Mouse (Mus musculus) ES-Bruce4 (cell line): ENCODE data around the gene Sco2. TPM values are rescaled to one million over a fixed set of nuclear protein-coding genes. Genes with fewer than 3 reads are reported as not detected.
A peak's percentile ranks its signal among the peaks of the same experiment; 100 is the strongest.

Experiments
- H3K27ac ChIP-seq: 2 replicates; pipeline ENCODE4 v1.5.1; 2012; ENCODE audit warnings: low read length, inconsistent platforms; ENCODE audit not compliant: insufficient read depth
- H3K27me3 ChIP-seq: 2 replicates; pipeline ENCODE4 v1.6.1; 2012; ENCODE audit warnings: mild to moderate bottlenecking, low read length, inconsistent platforms; ENCODE audit not compliant: control insufficient read depth, poor library complexity, insufficient read depth, severe bottlenecking
- H3K36me3 ChIP-seq: 2 replicates; pipeline ENCODE4 v1.6.1; 2012; ENCODE audit warnings: inconsistent platforms, mild to moderate bottlenecking, low read length, moderate library complexity; ENCODE audit not compliant: control insufficient read depth, poor library complexity, insufficient read depth, severe bottlenecking
- H3K4me1 ChIP-seq: one replicate; pipeline ENCODE4 v1.8.1; 2011; ENCODE audit warnings: low read length; ENCODE audit not compliant: control insufficient read depth, insufficient read depth
- H3K4me3 ChIP-seq: 2 replicates; pipeline ENCODE4 v1.5.1; 2011; ENCODE audit warnings: low read depth, mild to moderate bottlenecking, low read length
- H3K9ac ChIP-seq: 2 replicates; pipeline ENCODE4 v1.6.1; 2012; ENCODE audit warnings: low read depth, mild to moderate bottlenecking, inconsistent platforms; ENCODE audit not compliant: poor library complexity, severe bottlenecking
- H3K9me3 ChIP-seq: replicated peaks from 2 replicates; pipeline ENCODE4 v1.6.1; 2012; ENCODE audit warnings: mild to moderate bottlenecking, low read length, inconsistent platforms; ENCODE audit not compliant: control insufficient read depth, poor library complexity, insufficient read depth, severe bottlenecking
- CTCF ChIP-seq: IDR thresholded peaks from one replicate; pipeline ENCODE4 v1.8.1; 2011; ENCODE audit warnings: low read depth, low read length
- EP300 ChIP-seq: IDR thresholded peaks from 2 replicates; pipeline ENCODE4 v1.6.1; 2011; ENCODE audit warnings: low read depth, low read length; ENCODE audit not compliant: insufficient read depth
- POLR2A ChIP-seq: IDR thresholded peaks from one replicate; pipeline ENCODE4 v1.8.1; 2011; ENCODE audit warnings: low read length; ENCODE audit not compliant: insufficient read depth
- polyA plus RNA-seq: library from polyadenylated mRNA; stranded (reverse); fragments of >200 nt; gene quantifications from 2 replicates; pipeline ENCODE4 v1.2.4, GENCODE M21; 2011; ENCODE audit warnings: low read depth; ENCODE audit not compliant: missing spikeins, insufficient read depth, insufficient read length

The Sco2 gene
- polyA plus RNA-seq, result 11.0 and 12.0 TPM in 2 replicates

DNA sequence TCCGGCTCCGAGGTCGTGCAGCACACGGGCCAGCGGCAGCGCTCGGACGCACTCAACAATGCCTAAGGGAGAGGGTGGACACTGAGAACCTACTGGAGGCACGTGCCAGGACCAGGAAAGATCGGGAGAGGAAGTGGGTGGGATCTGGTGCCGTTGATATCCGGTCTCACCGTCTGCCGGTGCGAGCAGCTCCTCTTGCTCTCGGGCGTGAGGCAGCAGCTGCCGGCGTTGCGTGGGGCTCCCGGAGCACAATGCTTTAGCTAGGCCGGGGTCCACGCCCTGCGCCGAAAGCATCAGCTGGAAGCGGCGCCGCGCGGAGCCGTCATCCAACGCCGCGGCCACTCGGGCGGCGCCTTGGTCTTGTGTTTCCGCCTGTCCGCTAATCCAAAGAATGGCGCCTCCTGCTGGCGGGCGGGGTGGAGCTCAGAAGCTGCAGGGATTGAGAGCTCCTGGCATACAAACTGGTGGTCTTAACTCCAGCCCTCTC is at the start of gene Sco2:
Sco2 (minus strand) TSS at position 85 of the 487 bp plus-strand sequence.
- Histone ChIP-seq H3K27ac (peak within 1 kb of the TSS; percentile 34), H3K4me3 (peak within 1 kb of the TSS; percentile 81), H3K9ac (peak within 1 kb of the TSS; percentile 68), H3K9me3 (no peaks in the 10 kb centered on the region), H3K4me1 (peaks cover 3% of the 10 kb centered on the region), H3K36me3 (peaks cover 37% of the 10 kb centered on the region), H3K27me3 (no peaks in the 10 kb centered on the region)
- peak; percentile 64 for TF ChIP-seq CTCF
- no peak for TF ChIP-seq EP300
- TF ChIP-seq POLR2A, result peak; percentile 45

DNA sequence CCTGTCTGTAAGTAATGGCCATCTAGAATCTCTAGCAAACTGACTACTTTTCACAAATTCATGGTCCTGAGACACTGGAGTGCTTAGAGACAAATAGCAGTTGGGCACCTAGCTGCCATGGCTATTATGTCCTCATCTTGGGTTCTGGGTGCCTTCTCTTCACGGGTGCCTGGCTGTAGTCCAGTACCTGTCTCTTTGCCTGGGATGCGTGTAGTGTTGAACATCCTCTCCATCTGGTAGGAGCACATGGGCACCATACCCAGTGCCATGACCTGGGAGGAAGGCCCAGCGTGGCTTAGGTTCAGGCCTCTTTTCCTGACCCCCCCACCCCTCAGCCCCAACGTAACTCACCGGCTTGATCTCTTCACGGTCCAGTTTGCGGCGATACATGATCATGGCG is 48.3 kb upstream of the Sco2 start:
- H3K9ac ChIP-seq, result no peak overlapping the region
- TF ChIP-seq EP300 (no peak), CTCF (no peak), POLR2A (no peak)
- H3K4me1 ChIP-seq, result peaks cover 2% of the 10 kb centered on the region
- H3K4me3 ChIP-seq, result no peak overlapping the region
- H3K27me3 ChIP-seq, result no peaks in the 10 kb centered on the region
- H3K27ac ChIP-seq, result no peak overlapping the region
- no peaks in the 10 kb centered on the region for H3K9me3 ChIP-seq
- peaks cover 3% of the 10 kb centered on the region; the same call in 1 of the 2 replicates for H3K36me3 ChIP-seq

DNA sequence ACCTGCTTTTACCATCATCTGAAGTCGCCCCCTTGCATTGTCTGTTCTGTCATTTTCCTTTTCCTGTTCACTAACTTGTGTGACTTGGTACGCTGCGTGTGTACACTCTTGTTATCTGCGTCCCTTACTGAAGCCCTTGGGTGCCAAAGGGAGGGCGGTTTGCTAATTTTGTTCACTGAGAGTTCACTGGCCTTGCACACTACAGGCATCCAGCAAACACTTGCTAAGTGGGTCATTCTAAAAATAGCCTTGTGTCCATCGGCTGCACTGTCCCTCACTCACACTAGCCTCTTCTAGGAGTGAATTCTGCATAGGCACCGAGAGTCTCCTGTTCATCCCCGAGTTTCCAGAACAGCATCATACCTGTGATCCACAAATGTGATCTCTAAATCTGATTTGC is 41.6 kb upstream of the Sco2 start:
- no peak overlapping the region for H3K4me3 ChIP-seq
- no peaks in the 10 kb centered on the region for H3K27me3 ChIP-seq
- no peak overlapping the region for H3K27ac ChIP-seq
- H3K9me3 ChIP-seq, result no peaks in the 10 kb centered on the region
- no peaks in the 10 kb centered on the region for H3K36me3 ChIP-seq
- H3K4me1 ChIP-seq, result no peaks in the 10 kb centered on the region
- TF ChIP-seq POLR2A (no peak), EP300 (no peak), CTCF (no peak)
- H3K9ac ChIP-seq, result no peak overlapping the region

DNA sequence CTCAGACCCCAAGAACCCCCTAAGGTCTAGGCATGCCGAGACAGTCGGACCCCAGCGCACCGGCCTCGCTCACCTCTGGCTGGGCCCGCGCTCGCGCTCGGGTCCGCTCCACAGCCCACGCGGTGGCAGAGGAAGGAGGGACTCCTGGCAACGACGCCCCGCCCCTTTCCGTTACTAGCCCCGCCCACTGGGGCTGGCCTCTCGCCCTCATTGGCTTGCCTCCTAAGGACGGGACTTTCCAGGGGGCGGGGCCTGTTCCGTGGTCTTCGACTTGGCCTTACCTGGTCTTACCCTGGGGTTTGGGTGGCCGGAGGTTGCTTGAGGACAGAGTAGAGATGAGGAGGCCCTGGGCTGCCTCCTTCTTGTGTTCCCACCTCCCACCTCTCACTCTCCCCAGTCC is 36.5 kb upstream of the Sco2 start, which contains the start of gene Syce3:
Syce3 (minus strand) TSS at position 386 of the 400 bp plus-strand sequence.
- TF ChIP-seq EP300 (no peak), CTCF (no peak), POLR2A (no peak)
- Histone ChIP-seq H3K27me3 (no peaks in the 10 kb centered on the region), H3K4me3 (no peak within 1 kb of the TSS), H3K9ac (no peak within 1 kb of the TSS), H3K36me3 (no peaks in the 10 kb centered on the region), H3K9me3 (no peaks in the 10 kb centered on the region), H3K27ac (no peak within 1 kb of the TSS), H3K4me1 (no peaks in the 10 kb centered on the region)

DNA sequence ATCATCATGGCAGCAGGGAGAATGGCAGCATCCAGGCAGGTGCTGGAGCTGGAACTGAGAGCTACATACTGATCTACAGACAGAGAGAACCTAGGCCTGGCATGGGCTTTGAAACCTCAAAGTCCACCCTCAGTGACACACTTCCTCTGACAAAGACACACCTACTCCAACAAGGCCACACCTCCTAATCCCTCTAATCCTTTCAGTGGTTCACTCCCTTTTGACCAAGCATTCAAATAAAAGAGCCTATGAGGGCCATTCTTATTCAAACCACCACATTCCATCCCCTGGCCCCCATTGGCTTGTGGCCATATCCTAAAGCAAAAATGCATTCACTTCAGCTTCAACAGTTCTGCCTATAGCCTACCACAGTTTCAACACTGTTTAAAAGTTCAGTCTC is 33.0 kb upstream of the Sco2 start:
- Histone ChIP-seq H3K4me1 (no peaks in the 10 kb centered on the region), H3K36me3 (no peaks in the 10 kb centered on the region), H3K4me3 (no peak overlapping the region), H3K27me3 (no peaks in the 10 kb centered on the region), H3K9me3 (no peaks in the 10 kb centered on the region), H3K27ac (no peak overlapping the region), H3K9ac (no peak overlapping the region)
- TF ChIP-seq CTCF (no peak), EP300 (no peak), POLR2A (no peak)

DNA sequence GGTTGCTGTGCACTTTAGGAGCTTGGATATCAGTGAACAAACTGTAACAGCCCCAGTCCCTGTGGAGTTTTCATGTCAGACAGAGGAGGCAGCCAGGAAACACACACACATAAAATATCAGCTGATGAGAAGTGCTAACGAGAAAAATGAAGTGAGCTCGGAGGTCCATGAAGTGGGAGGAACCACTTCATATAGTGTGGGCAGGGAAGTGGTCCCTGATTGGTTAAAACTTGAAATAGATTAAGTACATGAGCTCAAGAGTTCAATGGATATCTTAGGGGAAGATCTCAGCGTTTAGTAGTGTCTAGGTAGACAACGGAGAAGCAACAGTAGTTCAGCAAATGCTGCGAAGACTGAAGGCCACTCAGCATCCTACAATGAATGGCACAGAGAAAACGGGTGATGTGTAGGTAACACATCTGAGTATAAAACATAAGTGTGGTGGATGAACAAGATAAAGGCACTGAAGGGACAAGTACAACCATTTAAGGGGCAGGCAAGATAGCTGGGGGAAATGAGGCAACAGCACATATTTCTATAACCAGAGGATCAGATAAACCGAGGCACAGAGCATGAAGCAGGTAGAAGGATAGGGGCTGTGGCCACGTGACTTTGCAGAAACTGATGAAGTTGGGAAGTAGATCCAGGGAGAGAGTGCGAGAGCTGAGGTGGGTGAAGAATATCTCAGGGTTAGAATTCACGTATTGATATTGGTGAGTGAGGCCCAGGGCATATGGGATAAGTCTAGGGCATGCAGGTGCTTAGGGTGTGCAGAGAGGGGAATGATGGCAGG is 31.4 kb upstream of the Sco2 start:
- TF ChIP-seq CTCF (no peak), POLR2A (no peak)
- H3K4me1 ChIP-seq, result no peaks in the 10 kb centered on the region
- no peaks in the 10 kb centered on the region for H3K36me3 ChIP-seq

More for the DNA sequence above, 31.4 kb upstream of the Sco2 start:
- Histone ChIP-seq H3K4me3 (no peak overlapping the region), H3K27ac (no peak overlapping the region), H3K27me3 (no peaks in the 10 kb centered on the region), H3K9me3 (no peaks in the 10 kb centered on the region), H3K9ac (no peak overlapping the region)
